Mouse (Mus musculus) hindbrain, embryonic 13.5 days (tissue): ENCODE results near the gene Spsb3. TPM values are rescaled to one million over a fixed set of nuclear protein-coding genes. Genes with fewer than 3 reads are reported as not detected.

ENCODE experiments used
- ATAC-seq: fragments of 200-750 bp; cut with Nextera tagmentation; 2 replicates; pipeline ENCODE4 v1.8.0; 2017; ENCODE audit warnings: moderate TSS enrichment; ENCODE audit not compliant: low FRiP score
- H3K27ac ChIP-seq: fragments of 300-500 bp; sonication (generic); 2 replicates; pipeline ENCODE4 v1.5.1; 2015; ENCODE audit warnings: inconsistent platforms, mild to moderate bottlenecking, moderate library complexity
- H3K27me3 ChIP-seq: fragments of 300-500 bp; sonication (generic); 2 replicates; pipeline ENCODE4 v1.6.1; 2015; ENCODE audit warnings: mild to moderate bottlenecking, inconsistent platforms
- H3K36me3 ChIP-seq: fragments of 300-500 bp; sonication (generic); 2 replicates; pipeline ENCODE4 v1.6.1; 2015; ENCODE audit warnings: mild to moderate bottlenecking, inconsistent platforms
- H3K4me1 ChIP-seq: fragments of 300-500 bp; sonication (generic); replicated peaks from 2 replicates; pipeline ENCODE4 v1.6.1; 2015; ENCODE audit warnings: inconsistent platforms
- H3K4me2 ChIP-seq: fragments of 300-500 bp; sonication (generic); 2 replicates; pipeline ENCODE4 v1.6.1; 2015; ENCODE audit warnings: inconsistent platforms, mild to moderate bottlenecking, moderate library complexity
- H3K4me3 ChIP-seq: fragments of 300-500 bp; sonication (generic); 2 replicates; pipeline ENCODE4 v1.5.1; 2015; ENCODE audit warnings: mild to moderate bottlenecking, inconsistent platforms
- H3K9ac ChIP-seq: fragments of 300-500 bp; sonication (generic); 2 replicates; pipeline ENCODE4 v1.6.1; 2015; ENCODE audit warnings: mild to moderate bottlenecking, inconsistent platforms
- H3K9me3 ChIP-seq: fragments of 300-500 bp; sonication (generic); 2 replicates; pipeline ENCODE4 v1.6.1; 2016; ENCODE audit warnings: inconsistent platforms
- WGBS: fragments of 180-500 bp; shearing (Covaris S2); methylation state at CpG from one replicate; pipeline ENCODE4 v1.1.7; 2015; 5-methylcytosine and 5-hydroxymethylcytosine counted together
- polyA plus RNA-seq: library from polyadenylated mRNA; unstranded; fragments of >200 nt; fragmentation: Nextera tagmentation; extraction: Ambion mirVana; gene quantifications from 2 replicates; pipeline ENCODE4 v1.2.1, GENCODE M21; 2015

Gene Spsb3
- polyA plus RNA-seq, 1 experiment from 2014 or later, result 72.8 TPM

GRCm38 (mm10) chr17:24855838-24856464 is 30.5 kb upstream of the Spsb3 start:
- Histone ChIP-seq H3K9ac (no peak overlapping the region), H3K27me3 (peaks cover 7% of the 10 kb centered on the region), H3K9me3 (no peaks in the 10 kb centered on the region), H3K27ac (no peak overlapping the region), H3K4me1 (peaks cover 9% of the 10 kb centered on the region), H3K36me3 (peaks cover 61% of the 10 kb centered on the region), H3K4me2 (no peak overlapping the region), H3K4me3 (no peak overlapping the region)
- no peak for ATAC-seq
- 81% methylated on average over 3 of the region's 3 CpGs for WGBS

DNA sequence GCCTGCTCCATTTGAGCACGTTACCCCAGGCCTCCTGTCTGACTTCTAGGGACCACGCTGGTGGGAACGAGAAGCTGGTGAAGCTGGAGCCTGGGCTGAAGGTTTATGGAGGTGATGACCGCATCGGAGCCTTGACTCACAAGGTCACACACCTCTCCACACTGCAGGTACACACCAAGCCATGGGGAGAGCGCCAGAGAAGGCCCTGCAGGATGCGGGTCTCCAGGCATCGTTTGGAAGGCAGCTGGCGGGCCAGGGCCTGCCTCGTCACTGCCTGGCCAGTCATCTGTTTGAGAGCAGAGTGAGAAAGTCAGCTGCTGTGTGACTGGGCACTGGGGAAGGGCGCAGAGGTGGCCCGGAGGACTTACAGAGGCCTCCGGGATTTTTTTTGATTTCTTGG is 29.9 kb upstream of the Spsb3 start:
- no peak overlapping the region for H3K9ac ChIP-seq
- no peak overlapping the region for H3K4me2 ChIP-seq
- 91% methylated on average over 13 of the region's 13 CpGs for WGBS
- H3K27me3 ChIP-seq, result peaks cover 3% of the 10 kb centered on the region
- H3K27ac ChIP-seq, result no peak overlapping the region
- H3K36me3 ChIP-seq, result peaks cover 67% of the 10 kb centered on the region
- no peaks in the 10 kb centered on the region for H3K9me3 ChIP-seq
- ATAC-seq, result no peak
- H3K4me1 ChIP-seq, result peaks cover 3% of the 10 kb centered on the region
- no peak overlapping the region for H3K4me3 ChIP-seq

GRCm38 (mm10) chr17:24857831-24858470 is 28.5 kb upstream of the Spsb3 start:
- Histone ChIP-seq H3K36me3 (peaks cover 80% of the 10 kb centered on the region), H3K4me1 (no peaks in the 10 kb centered on the region), H3K9me3 (no peaks in the 10 kb centered on the region), H3K4me3 (no peak overlapping the region), H3K27ac (no peak overlapping the region), H3K4me2 (no peak overlapping the region), H3K27me3 (no peaks in the 10 kb centered on the region), H3K9ac (no peak overlapping the region)
- no peak for ATAC-seq
- 86% methylated on average over 8 of the region's 8 CpGs for WGBS

DNA sequence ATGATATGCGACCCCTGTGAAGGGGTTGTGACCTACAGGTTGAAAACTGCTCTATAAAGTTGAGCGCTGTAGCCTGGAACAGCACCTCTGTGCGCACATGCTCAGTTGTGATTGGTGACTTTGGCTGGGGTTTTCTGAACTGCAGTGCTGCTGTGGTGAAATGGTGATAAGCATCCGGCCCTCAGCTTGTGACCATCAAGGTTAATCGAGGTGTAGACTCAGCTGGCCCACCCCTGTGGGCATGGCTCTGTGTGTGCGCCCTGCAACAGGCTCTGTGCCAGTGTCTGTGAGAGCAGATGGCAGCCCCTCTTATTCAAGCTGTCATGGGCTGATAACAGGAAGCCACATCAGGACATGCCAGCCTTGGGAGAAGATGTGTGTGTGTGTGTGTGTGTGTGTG is 27.5 kb upstream of the Spsb3 start:
- 85% methylated on average over 6 of the region's 6 CpGs for WGBS
- peaks cover 79% of the 10 kb centered on the region for H3K36me3 ChIP-seq
- no peak for ATAC-seq
- no peak overlapping the region for H3K4me3 ChIP-seq
- H3K4me1 ChIP-seq, result no peaks in the 10 kb centered on the region
- no peaks in the 10 kb centered on the region for H3K27me3 ChIP-seq
- H3K4me2 ChIP-seq, result no peak overlapping the region
- H3K27ac ChIP-seq, result no peak overlapping the region
- H3K9me3 ChIP-seq, result no peaks in the 10 kb centered on the region
- H3K9ac ChIP-seq, result no peak overlapping the region; the same call in 1 of the 2 replicates

DNA sequence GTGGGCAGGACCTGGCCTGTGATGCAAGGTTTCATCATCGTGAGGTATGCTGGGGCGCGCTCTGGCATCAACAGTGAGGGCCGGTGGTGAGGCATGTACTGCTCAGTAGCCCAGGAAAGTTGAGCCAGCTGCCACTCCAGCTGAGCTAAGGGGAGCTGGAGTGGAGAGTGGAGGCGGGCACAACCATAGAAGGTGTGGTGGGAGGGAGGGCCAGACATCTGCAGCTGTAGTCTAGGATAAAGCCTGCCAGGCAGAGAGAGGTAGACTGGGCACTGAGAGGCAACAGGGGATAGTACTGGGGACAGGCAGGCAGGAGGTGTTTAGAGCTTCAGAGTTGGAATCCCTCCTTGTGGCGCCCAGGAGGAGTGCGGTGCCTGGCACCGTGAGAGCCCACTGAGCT is 26.4 kb upstream of the Spsb3 start:
- Histone ChIP-seq H3K36me3 (peaks cover 82% of the 10 kb centered on the region), H3K9ac (no peak overlapping the region), H3K4me1 (no peaks in the 10 kb centered on the region), H3K4me3 (no peak overlapping the region), H3K27me3 (no peaks in the 10 kb centered on the region), H3K9me3 (no peaks in the 10 kb centered on the region), H3K27ac (no peak overlapping the region), H3K4me2 (no peak overlapping the region)
- no peak for ATAC-seq
- 91% methylated on average over 8 of the region's 8 CpGs for WGBS

DNA sequence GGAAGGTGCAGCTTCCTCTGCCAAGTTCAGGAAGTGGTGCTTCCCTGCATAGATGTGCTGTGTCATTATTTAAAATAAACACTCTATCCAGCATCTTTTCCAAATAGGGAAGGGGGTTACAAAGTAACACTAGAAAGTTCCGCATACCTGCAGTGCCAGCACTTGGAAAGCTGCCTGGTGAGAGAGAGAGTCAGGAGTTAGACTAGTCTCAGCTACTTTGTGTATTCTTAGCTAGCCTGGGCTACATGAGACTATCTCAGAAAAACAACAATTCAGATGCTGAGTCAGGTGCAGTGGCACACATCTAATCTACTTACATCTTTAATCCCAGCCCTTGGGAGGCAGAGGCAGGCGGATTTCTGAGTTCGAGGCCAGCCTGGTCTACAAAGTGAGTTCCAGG is 24.7 kb upstream of the Spsb3 start:
- WGBS, result 98% methylated on average over 3 of the region's 3 CpGs
- no peaks in the 10 kb centered on the region for H3K4me1 ChIP-seq
- no peak overlapping the region for H3K27ac ChIP-seq
- H3K4me2 ChIP-seq, result no peak overlapping the region
- no peak overlapping the region for H3K4me3 ChIP-seq
- H3K9me3 ChIP-seq, result no peaks in the 10 kb centered on the region
- peaks cover 78% of the 10 kb centered on the region for H3K36me3 ChIP-seq
- no peak overlapping the region for H3K9ac ChIP-seq
- ATAC-seq, result no peak
- H3K27me3 ChIP-seq, result no peaks in the 10 kb centered on the region

DNA sequence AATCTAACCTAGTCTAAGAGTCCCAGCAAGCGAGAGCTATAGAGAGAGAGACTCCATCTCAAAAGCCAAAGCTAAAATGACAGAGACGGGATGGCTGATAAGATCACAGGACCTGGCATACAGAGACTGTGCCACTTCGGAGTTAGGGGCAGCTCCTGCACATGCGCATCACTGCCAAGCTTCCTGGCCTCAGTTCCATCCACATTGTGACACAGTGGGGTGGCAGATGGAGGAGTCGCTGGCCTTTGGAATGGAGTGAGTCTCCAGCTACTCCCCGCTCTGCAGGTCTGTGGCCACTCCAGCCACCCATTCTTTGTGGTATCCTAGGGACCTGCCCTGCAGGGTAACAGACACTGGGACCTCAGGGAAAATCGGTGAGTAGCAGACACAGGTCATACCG is 20.7 kb upstream of the Spsb3 start, which contains the start of gene Igfals:
Gene Igfals (plus strand): TSS at position 222 of the 400 bp plus-strand sequence.
- Histone ChIP-seq H3K36me3 (peaks cover 51% of the 10 kb centered on the region), H3K27me3 (0 out of 2 replicates have a peak, but pooled peaks cover 3% of the 10 kb centered on the region), H3K27ac (no peak within 1 kb of the TSS), H3K4me3 (no peak within 1 kb of the TSS), H3K9ac (peak within 1 kb of the TSS; percentile 35; the same call in 1 of the 2 replicates), H3K9me3 (no peaks in the 10 kb centered on the region), H3K4me2 (no peak within 1 kb of the TSS), H3K4me1 (no peaks in the 10 kb centered on the region)
- ATAC-seq, result no peak
- WGBS, result 87% methylated on average over 8 of the region's 8 CpGs

GRCm38 (mm10) chr17:24867914-24868313 is 18.5 kb upstream of the Spsb3 start:
- Histone ChIP-seq H3K4me2 (no peak overlapping the region), H3K27me3 (0 out of 2 replicates have a peak, but pooled peaks cover 3% of the 10 kb centered on the region), H3K27ac (no peak overlapping the region), H3K9ac (no peak overlapping the region), H3K9me3 (no peaks in the 10 kb centered on the region), H3K36me3 (peaks cover 30% of the 10 kb centered on the region), H3K4me3 (no peak overlapping the region), H3K4me1 (no peaks in the 10 kb centered on the region)
- no peak for ATAC-seq
- 92% methylated on average over 10 of the region's 10 CpGs for WGBS

GRCm38 (mm10) chr17:24873695-24874404 is 12.6 kb upstream of the Spsb3 start:
- WGBS, result 52% methylated on average over 4 of the region's 4 CpGs
- no peaks in the 10 kb centered on the region for H3K4me1 ChIP-seq
- H3K27me3 ChIP-seq, result 0 out of 2 replicates have a peak, but pooled peaks cover 3% of the 10 kb centered on the region
- H3K9me3 ChIP-seq, result no peaks in the 10 kb centered on the region
- no peak for ATAC-seq
- H3K36me3 ChIP-seq, result no peaks in the 10 kb centered on the region
- H3K9ac ChIP-seq, result no peak overlapping the region
- no peak overlapping the region for H3K27ac ChIP-seq
- H3K4me2 ChIP-seq, result no peak overlapping the region
- H3K4me3 ChIP-seq, result no peak overlapping the region

GRCm38 (mm10) chr17:24874405-24874745 is 12.1 kb upstream of the Spsb3 start:
- 0 out of 2 replicates have a peak, but pooled peaks cover 3% of the 10 kb centered on the region for H3K27me3 ChIP-seq
- H3K4me2 ChIP-seq, result no peak overlapping the region
- H3K9ac ChIP-seq, result no peak overlapping the region
- no peaks in the 10 kb centered on the region for H3K4me1 ChIP-seq
- H3K9me3 ChIP-seq, result no peaks in the 10 kb centered on the region
- no peaks in the 10 kb centered on the region for H3K36me3 ChIP-seq
- no peak overlapping the region for H3K4me3 ChIP-seq
- WGBS, result 42% methylated on average over 1 of the region's 1 CpGs
- ATAC-seq, result no peak
- no peak overlapping the region for H3K27ac ChIP-seq

DNA sequence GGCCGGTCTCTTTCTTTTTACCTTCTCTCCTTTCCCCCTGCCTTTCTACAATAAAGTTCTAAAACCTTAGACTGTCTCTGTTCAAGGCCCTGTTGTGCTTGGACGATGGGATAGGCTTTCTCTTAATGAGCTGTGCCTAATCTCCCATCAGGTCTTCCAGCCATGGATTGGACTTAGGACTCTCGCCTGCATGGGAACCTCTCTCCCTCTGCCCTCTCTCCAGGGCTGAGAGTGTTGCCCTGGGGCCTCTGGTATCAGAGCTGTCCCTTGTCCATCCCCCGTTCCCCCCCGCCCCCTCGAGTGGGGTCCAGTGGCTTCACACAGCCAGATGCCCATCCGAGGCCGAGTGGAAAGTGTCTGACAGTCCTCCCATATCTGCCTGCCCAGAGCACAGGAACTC is 11.5 kb upstream of the Spsb3 start:
- Histone ChIP-seq H3K9ac (no peak overlapping the region), H3K27ac (no peak overlapping the region), H3K4me1 (no peaks in the 10 kb centered on the region), H3K4me3 (no peak overlapping the region), H3K27me3 (no peaks in the 10 kb centered on the region), H3K9me3 (no peaks in the 10 kb centered on the region), H3K36me3 (no peaks in the 10 kb centered on the region), H3K4me2 (no peak overlapping the region)
- ATAC-seq, result no peak
- WGBS, result 85% methylated on average over 8 of the region's 8 CpGs

GRCm38 (mm10) chr17:24877336-24878116 is 8.9 kb upstream of the Spsb3 start:
- WGBS, result 73% methylated on average over 10 of the region's 10 CpGs
- H3K9ac ChIP-seq, result peak overlapping the region; percentile 43; the same call in 1 of the 2 replicates

More at GRCm38 (mm10) chr17:24877336-24878116, 8.9 kb upstream of the Spsb3 start:
- Histone ChIP-seq H3K36me3 (peaks cover 4% of the 10 kb centered on the region), H3K4me1 (no peaks in the 10 kb centered on the region), H3K27ac (no peak overlapping the region), H3K4me3 (no peak overlapping the region), H3K4me2 (no peak overlapping the region), H3K27me3 (no peaks in the 10 kb centered on the region), H3K9me3 (no peaks in the 10 kb centered on the region)
- no peak for ATAC-seq
